Mouse (Mus musculus) stomach, embryonic 16.5 days (tissue): ENCODE measurements around the gene Lzts2. TPM values are rescaled to one million over a fixed set of nuclear protein-coding genes. Genes with fewer than 3 reads are reported as not detected.
A peak's percentile ranks its signal among the peaks of the same experiment; 100 is the strongest.

ENCODE experiments used
- ATAC-seq: fragments of 200-750 bp; cut with Nextera tagmentation; 2 replicates; pipeline ENCODE4 v1.8.0; 2017; ENCODE audit warnings: moderate number of reproducible peaks, moderate TSS enrichment; ENCODE audit not compliant: insufficient read depth, low FRiP score
- H3K27ac ChIP-seq: fragments of 300-500 bp; sonication (generic); 2 replicates; pipeline ENCODE4 v1.5.1; 2014; ENCODE audit warnings: low read length
- H3K27me3 ChIP-seq: fragments of 300-500 bp; sonication (generic); 2 replicates; pipeline ENCODE4 v1.6.1; 2014; ENCODE audit warnings: low read length, control low read depth, mixed read lengths; ENCODE audit not compliant: control insufficient read depth, insufficient read depth
- H3K36me3 ChIP-seq: fragments of 300-500 bp; sonication (generic); 2 replicates; pipeline ENCODE4 v1.6.1; 2014; ENCODE audit warnings: low read length; ENCODE audit not compliant: control insufficient read depth, insufficient read depth
- H3K4me1 ChIP-seq: fragments of 300-500 bp; sonication (generic); 2 replicates; pipeline ENCODE4 v1.6.1; 2014; ENCODE audit warnings: low read length, control low read depth, mixed read lengths; ENCODE audit not compliant: control insufficient read depth, insufficient read depth
- H3K4me2 ChIP-seq: fragments of 300-500 bp; sonication (generic); 2 replicates; pipeline ENCODE4 v1.6.1; 2014; ENCODE audit warnings: low read depth, low read length, mixed read lengths
- H3K4me3 ChIP-seq: fragments of 300-500 bp; sonication (generic); replicated peaks from 2 replicates; pipeline ENCODE4 v1.5.1; 2014; ENCODE audit warnings: mild to moderate bottlenecking, low read length
- H3K9ac ChIP-seq: fragments of 300-500 bp; sonication (generic); 2 replicates; pipeline ENCODE4 v1.6.1; 2014; ENCODE audit warnings: low read length
- H3K9me3 ChIP-seq: fragments of 300-500 bp; sonication (generic); replicated peaks from 2 replicates; pipeline ENCODE4 v1.6.1; 2016; ENCODE audit warnings: low read length, control low read depth; ENCODE audit not compliant: control insufficient read depth
- WGBS: fragments of 180-500 bp; shearing (Covaris S2); extraction: QIAGEN DNeasy Blood & Tissue Kit; methylation state at CpG from one replicate; pipeline ENCODE4 v1.1.7; 2014; 5-methylcytosine and 5-hydroxymethylcytosine counted together
- polyA plus RNA-seq: library from polyadenylated mRNA; unstranded; fragments of >200 nt; fragmentation: Nextera tagmentation; extraction: Ambion mirVana; gene quantifications from 2 replicates; pipeline ENCODE4 v1.2.1, GENCODE M21; 2015

Lzts2 gene
- polyA plus RNA-seq: 27.7 and 36.0 TPM in 2 replicates

GRCm38 (mm10) chr19:45014335-45014971, at the start of gene Lzts2:
TSS of gene Lzts2 (plus strand) at chr19:45014414.
- Histone ChIP-seq H3K4me1 (peaks cover 34% of the 10 kb centered on the region), H3K4me3 (peak within 1 kb of the TSS; percentile 55), H3K36me3 (peaks cover 10% of the 10 kb centered on the region; the same call in 1 of the 2 replicates), H3K27ac (peak within 1 kb of the TSS; percentile 99), H3K27me3 (no peaks in the 10 kb centered on the region), H3K9ac (peak within 1 kb of the TSS; percentile 81), H3K4me2 (peak within 1 kb of the TSS; percentile 94), H3K9me3 (no peaks in the 10 kb centered on the region)
- 6% methylated on average over 10 of the region's 10 CpGs for WGBS
- peak; percentile 48; the same call in 1 of the 2 replicates for ATAC-seq

GRCm38 (mm10) chr19:44965978-44966377, 48.2 kb upstream of the Lzts2 start:
- H3K27ac ChIP-seq: no peak overlapping the region
- H3K9me3 ChIP-seq: no peaks in the 10 kb centered on the region
- no peaks in the 10 kb centered on the region for H3K27me3 ChIP-seq
- WGBS: 96% methylated on average over 1 of the region's 1 CpGs
- no peak overlapping the region for H3K4me3 ChIP-seq
- no peaks in the 10 kb centered on the region for H3K4me1 ChIP-seq
- no peak overlapping the region for H3K9ac ChIP-seq
- ATAC-seq: no peak
- no peak overlapping the region for H3K4me2 ChIP-seq
- peaks cover 25% of the 10 kb centered on the region for H3K36me3 ChIP-seq

- Histone ChIP-seq H3K9ac (no peak overlapping the region), H3K4me1 (no peaks in the 10 kb centered on the region), H3K27me3 (no peaks in the 10 kb centered on the region), H3K9me3 (no peaks in the 10 kb centered on the region), H3K36me3 (peaks cover 29% of the 10 kb centered on the region), H3K4me3 (no peak overlapping the region), H3K27ac (no peak overlapping the region), H3K4me2 (no peak overlapping the region)
- WGBS: 77% methylated on average over 3 of the region's 3 CpGs
- ATAC-seq: no peak
These were observed 45.9 kb upstream of the Lzts2 start for GRCm38 (mm10) chr19:44968329-44968728.

- no peaks in the 10 kb centered on the region for H3K4me1 ChIP-seq
- WGBS: 69% methylated on average over 6 of the region's 6 CpGs
- H3K4me3 ChIP-seq: no peak overlapping the region
- no peak overlapping the region for H3K27ac ChIP-seq
- ATAC-seq: no peak
- H3K9me3 ChIP-seq: no peaks in the 10 kb centered on the region
- no peaks in the 10 kb centered on the region for H3K27me3 ChIP-seq
- no peak overlapping the region for H3K4me2 ChIP-seq
- peaks cover 26% of the 10 kb centered on the region for H3K36me3 ChIP-seq
- no peak overlapping the region for H3K9ac ChIP-seq
These were observed 37.6 kb upstream of the Lzts2 start for GRCm38 (mm10) chr19:44976636-44977035.

- Histone ChIP-seq H3K36me3 (peaks cover 26% of the 10 kb centered on the region), H3K9ac (no peak overlapping the region), H3K27me3 (no peaks in the 10 kb centered on the region), H3K4me2 (no peak overlapping the region), H3K4me3 (no peak overlapping the region), H3K9me3 (no peaks in the 10 kb centered on the region), H3K4me1 (no peaks in the 10 kb centered on the region), H3K27ac (no peak overlapping the region)
- ATAC-seq: no peak
- 85% methylated on average over 6 of the region's 6 CpGs for WGBS
These were observed 37.1 kb upstream of the Lzts2 start for GRCm38 (mm10) chr19:44977148-44977547.

- 88% methylated on average over 2 of the region's 2 CpGs for WGBS
- H3K9me3 ChIP-seq: no peaks in the 10 kb centered on the region
- ATAC-seq: no peak
- no peak overlapping the region for H3K4me2 ChIP-seq
- H3K27me3 ChIP-seq: no peaks in the 10 kb centered on the region
- H3K4me3 ChIP-seq: no peak overlapping the region
- peaks cover 10% of the 10 kb centered on the region; the same call in 1 of the 2 replicates for H3K36me3 ChIP-seq
- no peak overlapping the region for H3K27ac ChIP-seq
- no peak overlapping the region for H3K9ac ChIP-seq
- 0 out of 2 replicates have a peak, but pooled peaks cover 4% of the 10 kb centered on the region for H3K4me1 ChIP-seq
These were observed 33.4 kb upstream of the Lzts2 start for GRCm38 (mm10) chr19:44980787-44981186.

- no peaks in the 10 kb centered on the region for H3K9me3 ChIP-seq
- ATAC-seq: no peak
- 0 out of 2 replicates have a peak overlapping the region, but pooled peaks have one; percentile 17 for H3K27ac ChIP-seq
- no peak overlapping the region for H3K9ac ChIP-seq
- H3K4me1 ChIP-seq: peaks cover 9% of the 10 kb centered on the region
- H3K4me2 ChIP-seq: no peak overlapping the region
- H3K27me3 ChIP-seq: no peaks in the 10 kb centered on the region
- H3K4me3 ChIP-seq: no peak overlapping the region
- H3K36me3 ChIP-seq: peaks cover 4% of the 10 kb centered on the region; the same call in 1 of the 2 replicates
- 61% methylated on average over 7 of the region's 7 CpGs for WGBS
These were observed 31.6 kb upstream of the Lzts2 start for GRCm38 (mm10) chr19:44982477-44983115.

- Histone ChIP-seq H3K9ac (no peak overlapping the region), H3K27me3 (no peaks in the 10 kb centered on the region), H3K4me3 (no peak overlapping the region), H3K9me3 (no peaks in the 10 kb centered on the region), H3K4me2 (no peak overlapping the region), H3K36me3 (peaks cover 4% of the 10 kb centered on the region; the same call in 1 of the 2 replicates), H3K27ac (no peak overlapping the region), H3K4me1 (peaks cover 9% of the 10 kb centered on the region)
- 87% methylated on average over 6 of the region's 6 CpGs for WGBS
- ATAC-seq: no peak
These were observed 30.8 kb upstream of the Lzts2 start for GRCm38 (mm10) chr19:44983366-44983765.

- Histone ChIP-seq H3K27ac (no peak overlapping the region), H3K4me3 (no peak overlapping the region), H3K36me3 (peaks cover 4% of the 10 kb centered on the region; the same call in 1 of the 2 replicates), H3K4me2 (no peak overlapping the region), H3K9me3 (no peaks in the 10 kb centered on the region), H3K9ac (no peak overlapping the region), H3K4me1 (peaks cover 13% of the 10 kb centered on the region), H3K27me3 (no peaks in the 10 kb centered on the region)
- WGBS: 91% methylated on average over 4 of the region's 4 CpGs
- ATAC-seq: no peak
These were observed 29.8 kb upstream of the Lzts2 start for GRCm38 (mm10) chr19:44984420-44984819.
